Mouse (Mus musculus) stomach, postnatal 0 days (tissue): ENCODE measurements around the gene Unc5c.

Experiments used
- CTCF ChIP-seq: IDR thresholded peaks from 2 replicates; pipeline ENCODE4 v1.5.1; 2016; ENCODE audit warnings: antibody characterized with exemption, low read depth, mild to moderate bottlenecking, moderate library complexity
- EP300 ChIP-seq: optimal IDR thresholded peaks from 2 replicates; pipeline ENCODE3; 2016; ENCODE audit warnings: antibody characterized with exemption

DNA sequence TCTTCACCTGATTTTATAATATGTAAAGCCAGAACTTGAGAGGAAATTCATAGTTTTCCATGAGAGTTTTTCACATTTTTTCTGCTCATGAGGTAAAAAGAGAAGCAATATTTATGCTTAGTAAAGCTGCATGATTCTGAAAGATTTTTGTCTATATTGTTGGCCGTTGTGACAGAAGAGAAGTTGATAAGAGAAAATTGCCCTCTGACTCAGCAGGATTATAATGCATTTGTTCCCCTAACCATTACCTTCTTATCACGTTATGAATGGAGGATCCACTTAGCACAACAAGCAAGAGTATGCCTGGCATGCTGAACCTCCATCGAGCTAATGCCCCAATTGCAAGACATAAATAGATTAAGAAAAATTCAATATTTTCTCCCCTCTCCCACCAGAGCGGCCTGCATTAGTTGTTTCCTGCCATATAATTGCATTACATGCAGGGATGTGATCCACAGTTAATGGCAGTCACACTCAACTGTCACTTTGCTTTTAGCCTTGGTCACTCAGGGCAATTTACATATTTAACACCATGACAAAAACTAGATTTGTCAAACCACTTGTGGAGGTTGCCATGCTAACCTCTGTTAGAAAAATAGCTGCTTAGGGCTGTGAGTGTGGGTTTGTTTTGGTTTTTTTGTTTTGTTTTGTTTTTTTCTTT is 37.0 kb downstream of the Unc5c start:
- TF ChIP-seq CTCF (no peak), EP300 (no peak)
